Mouse (Mus musculus) limb, embryonic 14.5 days (tissue): ENCODE measurements around the gene Fgfr2. TPM values are rescaled to one million over a fixed set of nuclear protein-coding genes. Genes with fewer than 3 reads are reported as not detected.
A peak's percentile ranks its signal among the peaks of the same experiment; 100 is the strongest.

Source experiments
- ATAC-seq: fragments of 200-750 bp; cut with Nextera tagmentation; 2 replicates; pipeline ENCODE4 v1.8.0; 2017; ENCODE audit warnings: low read depth, moderate number of reproducible peaks, moderate TSS enrichment; ENCODE audit not compliant: low FRiP score
- DNase-seq: peaks from one replicate; pipeline ENCODE4 v3.0.0-alpha.2; 2015; ENCODE audit warnings: low spot score
- H3K27ac ChIP-seq: fragments of 300-500 bp; sonication (generic); replicated peaks from 2 replicates; pipeline ENCODE4 v1.5.1; 2014; ENCODE audit warnings: low read depth, mild to moderate bottlenecking, low read length, moderate library complexity, mixed read lengths
- H3K27me3 ChIP-seq: fragments of 300-500 bp; sonication (generic); 2 replicates; pipeline ENCODE4 v1.6.1; 2014; ENCODE audit warnings: low read length, mixed read lengths; ENCODE audit not compliant: control insufficient read depth, insufficient read depth
- H3K36me3 ChIP-seq: fragments of 300-500 bp; sonication (generic); 2 replicates; pipeline ENCODE4 v1.6.1; 2014; ENCODE audit warnings: mild to moderate bottlenecking, low read length, moderate library complexity, mixed read lengths; ENCODE audit not compliant: control insufficient read depth, insufficient read depth
- H3K4me1 ChIP-seq: fragments of 300-500 bp; sonication (generic); 2 replicates; pipeline ENCODE4 v1.6.1; 2014; ENCODE audit warnings: antibody characterized with exemption, low read length, mixed read lengths; ENCODE audit not compliant: control insufficient read depth, insufficient read depth
- H3K4me2 ChIP-seq: fragments of 300-500 bp; sonication (generic); replicated peaks from 2 replicates; pipeline ENCODE4 v1.6.1; 2014; ENCODE audit warnings: low read depth, mild to moderate bottlenecking, low read length, moderate library complexity; ENCODE audit not compliant: severe bottlenecking
- H3K4me3 ChIP-seq: fragments of 300-500 bp; sonication (generic); replicated peaks from 2 replicates; pipeline ENCODE4 v1.5.1; 2014; ENCODE audit warnings: low read length
- H3K9ac ChIP-seq: fragments of 300-500 bp; sonication (generic); 2 replicates; pipeline ENCODE4 v1.6.1; 2014; ENCODE audit warnings: mild to moderate bottlenecking, low read depth, low read length, moderate library complexity; ENCODE audit not compliant: severe bottlenecking
- H3K9me3 ChIP-seq: fragments of 300-500 bp; sonication (generic); 2 replicates; pipeline ENCODE4 v1.6.1; 2016; ENCODE audit warnings: low read length; ENCODE audit not compliant: control insufficient read depth
- POLR2A ChIP-seq: fragments of 200-500 bp; IDR thresholded peaks from 2 replicates; pipeline ENCODE4 v1.8.0; 2012; ENCODE audit warnings: inconsistent platforms, mild to moderate bottlenecking, moderate library complexity, borderline replicate concordance; ENCODE audit not compliant: insufficient read depth, insufficient read length; ENCODE audit errors: extremely low read depth
- WGBS: fragments of 180-500 bp; shearing (Covaris S2); extraction: QIAGEN DNeasy Blood & Tissue Kit; methylation state at CpG from one replicate; pipeline ENCODE4 v1.1.7; 2014; 5-methylcytosine and 5-hydroxymethylcytosine counted together
- polyA plus RNA-seq, 2 experiments: library from polyadenylated mRNA; depleted of rRNA in 1 of 2; stranded (reverse) in 1 of 2; unstranded in 1 of 2; fragments of >200 nt; fragmentation: Nextera tagmentation in 1 of 2; extraction: Ambion mirVana in 1 of 2; gene quantifications; 2 replicates each; pipeline versions ENCODE4 v1.2.1 to v1.2.3; 2012 to 2014

The Fgfr2 gene
- polyA plus RNA-seq, 2 experiments, result 131 to 133 TPM

- Histone ChIP-seq H3K4me2 (no peak overlapping the region), H3K27me3 (no peaks in the 10 kb centered on the region), H3K36me3 (no peaks in the 10 kb centered on the region), H3K27ac (no peak overlapping the region), H3K9ac (no peak overlapping the region), H3K9me3 (no peaks in the 10 kb centered on the region), H3K4me1 (no peaks in the 10 kb centered on the region), H3K4me3 (no peak overlapping the region)
- WGBS, result 64% methylated on average over 6 of the region's 6 CpGs
- no peak for TF ChIP-seq POLR2A
- DNase-seq (no peak), ATAC-seq (no peak)
Observed at GRCm38 (mm10) chr7:131882824-131883223, 1240.3 kb downstream of the Fgfr2 start.

DNA sequence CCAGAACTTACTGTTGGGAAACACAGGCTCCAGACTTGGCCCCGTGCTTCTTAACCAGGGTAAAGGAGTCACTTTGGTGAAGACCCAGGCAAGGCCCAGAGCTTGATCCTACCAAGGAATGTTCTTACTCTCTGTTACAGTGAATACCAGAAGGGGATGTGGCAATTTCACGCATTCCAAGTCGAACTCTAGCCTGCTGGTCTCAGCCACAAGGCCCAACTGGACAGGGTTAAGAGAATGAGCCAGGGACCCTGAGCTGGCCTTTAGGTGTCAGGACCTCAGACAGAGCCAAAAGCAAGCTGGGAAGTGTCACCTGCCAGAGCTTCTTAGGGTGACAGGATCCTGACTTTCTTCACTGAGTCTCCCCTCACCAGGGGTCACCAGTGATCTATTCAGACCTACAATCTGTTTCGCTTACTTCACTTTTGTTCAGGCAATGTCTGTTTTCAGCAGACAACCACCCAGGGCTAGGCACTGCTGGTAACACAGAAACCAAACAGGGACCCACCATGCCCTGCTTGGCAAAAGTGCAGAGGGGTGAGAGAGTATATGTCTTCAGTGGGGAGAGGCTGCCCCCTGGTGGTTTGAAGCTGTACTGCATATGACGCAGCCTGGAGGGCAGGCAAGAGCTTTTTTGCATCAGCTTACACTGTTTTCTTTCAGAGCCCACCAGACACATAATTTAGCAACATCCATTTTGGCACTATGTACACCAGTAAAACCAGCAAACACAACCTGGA is 1241.1 kb downstream of the Fgfr2 start:
- DNase-seq (peak; percentile 29), ATAC-seq (no peak)
- no peaks in the 10 kb centered on the region for H3K4me1 ChIP-seq
- no peaks in the 10 kb centered on the region for H3K27me3 ChIP-seq
- no peak overlapping the region for H3K4me2 ChIP-seq
- TF ChIP-seq POLR2A, result no peak
- no peak overlapping the region for H3K4me3 ChIP-seq
- no peak overlapping the region for H3K27ac ChIP-seq
- H3K9ac ChIP-seq, result no peak overlapping the region
- WGBS, result 61% methylated on average over 5 of the region's 5 CpGs
- no peaks in the 10 kb centered on the region for H3K36me3 ChIP-seq
- H3K9me3 ChIP-seq, result no peaks in the 10 kb centered on the region

GRCm38 (mm10) chr7:131880150-131880549 is 1243.0 kb downstream of the Fgfr2 start:
- DNase-seq (no peak), ATAC-seq (no peak)
- Histone ChIP-seq H3K4me3 (no peak overlapping the region), H3K4me1 (no peaks in the 10 kb centered on the region), H3K27ac (no peak overlapping the region), H3K27me3 (no peaks in the 10 kb centered on the region), H3K4me2 (no peak overlapping the region), H3K36me3 (no peaks in the 10 kb centered on the region), H3K9me3 (no peaks in the 10 kb centered on the region), H3K9ac (no peak overlapping the region)
- TF ChIP-seq POLR2A, result no peak
- WGBS, result 77% methylated on average over 5 of the region's 5 CpGs

DNA sequence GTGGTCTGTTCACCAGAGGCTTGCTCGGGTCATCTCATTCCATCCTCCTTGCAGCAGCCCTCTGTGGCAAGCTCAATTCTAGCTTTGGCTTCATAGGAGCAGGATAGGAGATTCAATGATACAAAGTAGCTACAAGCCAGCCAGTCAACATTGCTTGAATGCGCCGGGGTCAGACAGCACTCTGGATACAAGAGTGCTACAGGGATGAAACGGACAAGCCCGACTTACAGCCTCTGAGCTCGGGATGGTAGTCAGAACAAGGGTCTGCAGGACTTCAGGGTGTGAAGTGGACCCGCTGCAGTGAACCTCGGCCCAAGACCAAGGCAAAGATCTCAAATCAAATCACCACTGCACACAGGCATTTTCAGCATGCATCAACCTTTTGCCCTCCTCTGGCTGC is 1244.3 kb downstream of the Fgfr2 start:
- Histone ChIP-seq H3K9ac (no peak overlapping the region), H3K27me3 (no peaks in the 10 kb centered on the region)

DNA sequence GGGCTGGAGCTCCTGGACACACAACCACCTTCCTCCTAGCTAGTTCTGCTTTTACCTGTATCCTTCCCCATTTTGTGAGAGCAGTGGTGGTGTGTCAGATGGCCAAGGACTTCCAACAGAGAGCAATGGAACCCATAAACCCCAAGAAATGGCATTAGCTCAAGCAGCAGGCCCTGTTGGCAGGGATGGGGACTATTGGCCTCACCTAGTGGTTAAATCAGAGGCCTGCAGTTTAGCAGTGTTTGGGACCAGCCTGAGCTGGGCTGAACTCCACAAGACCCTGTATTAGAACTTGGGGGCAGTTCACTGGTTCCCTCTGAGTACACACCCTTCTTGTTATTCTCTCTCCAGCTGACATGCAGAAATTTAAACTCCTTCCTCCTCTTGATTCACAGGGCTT is 1262.0 kb downstream of the Fgfr2 start:
- DNase-seq (no peak), ATAC-seq (no peak)
- Histone ChIP-seq H3K9ac (no peak overlapping the region), H3K4me3 (no peak overlapping the region), H3K27ac (no peak overlapping the region), H3K27me3 (no peaks in the 10 kb centered on the region), H3K9me3 (no peaks in the 10 kb centered on the region), H3K36me3 (no peaks in the 10 kb centered on the region), H3K4me1 (no peaks in the 10 kb centered on the region), H3K4me2 (no peak overlapping the region)
- no peak for TF ChIP-seq POLR2A

More for the DNA sequence above, 1244.3 kb downstream of the Fgfr2 start:
- DNase-seq, result no peak
- Histone ChIP-seq H3K4me3 (no peak overlapping the region), H3K27ac (no peak overlapping the region), H3K4me2 (no peak overlapping the region), H3K36me3 (no peaks in the 10 kb centered on the region), H3K4me1 (no peaks in the 10 kb centered on the region), H3K9me3 (no peaks in the 10 kb centered on the region)
- TF ChIP-seq POLR2A, result no peak
- WGBS, result 66% methylated on average over 8 of the region's 8 CpGs
- no peak for ATAC-seq

- no peaks in the 10 kb centered on the region for H3K9me3 ChIP-seq
- no peak overlapping the region for H3K4me3 ChIP-seq
- H3K36me3 ChIP-seq, result no peaks in the 10 kb centered on the region
- no peaks in the 10 kb centered on the region for H3K4me1 ChIP-seq
- no peak overlapping the region for H3K27ac ChIP-seq
- 90% methylated on average over 2 of the region's 2 CpGs for WGBS
- ATAC-seq (no peak), DNase-seq (no peak)
- no peak for TF ChIP-seq POLR2A
- H3K27me3 ChIP-seq, result no peaks in the 10 kb centered on the region
- H3K9ac ChIP-seq, result no peak overlapping the region
- H3K4me2 ChIP-seq, result no peak overlapping the region
Observed at GRCm38 (mm10) chr7:131855641-131856040, 1267.5 kb downstream of the Fgfr2 start.
